Mouse (Mus musculus): ENCODE measurements around the gene Pnpla6.
"Not testable (repeated sequence)": the region's sequence is repeated elsewhere in the genome, so short reads cannot be mapped to it uniquely, and the experiment has no call there.

Pnpla6 gene

GRCm38 (mm10) chr8:3579390-3580364 lies 64.5 kb downstream of the Pnpla6 start:
- DNase-seq, result no peak

GRCm38 (mm10) chr8:3581961-3582360 lies 66.8 kb downstream of the Pnpla6 start:
- DNase-seq, result not testable (repeated sequence)

- no peak for DNase-seq
These were observed 71.3 kb downstream of the Pnpla6 start for GRCm38 (mm10) chr8:3586452-3586851.

- DNase-seq, result no peak
These were observed 71.8 kb downstream of the Pnpla6 start, which contains the start of gene Camsap3 for GRCm38 (mm10) chr8:3586993-3587390. Gene Camsap3 (plus strand): TSS chr8:3587293.

GRCm38 (mm10) chr8:3587391-3588257 lies 72.4 kb downstream of the Pnpla6 start:
- DNase-seq, result peak; percentile 80

- no peak for DNase-seq
These were observed 73.1 kb downstream of the Pnpla6 start for GRCm38 (mm10) chr8:3588258-3588633.

GRCm38 (mm10) chr8:3593470-3593869 lies 78.3 kb downstream of the Pnpla6 start:
- peak; percentile 49 for DNase-seq
